Mouse (Mus musculus): ENCODE data around the gene Fam110a.

DNA sequence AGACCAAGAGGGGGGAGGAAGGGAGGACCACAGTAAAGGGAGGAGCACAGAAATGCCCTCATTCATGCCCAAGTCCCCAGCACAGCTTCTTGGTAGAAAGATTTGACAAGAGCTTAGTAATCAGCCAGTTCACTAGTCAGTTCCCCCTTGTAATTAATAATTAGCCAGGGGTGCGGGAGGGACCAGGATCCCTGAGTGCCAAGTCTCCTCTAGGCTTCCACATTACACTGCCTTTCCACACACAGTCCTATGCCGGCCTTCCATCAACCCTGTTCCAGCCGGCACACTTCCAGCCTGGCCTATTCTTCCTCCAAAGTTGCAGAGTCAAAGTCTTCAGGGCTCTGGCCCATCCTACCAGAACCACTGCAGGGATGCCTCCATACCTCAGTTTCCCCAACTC, 4.0 kb downstream of the Fam110a start:
- TF ChIP-seq GATA1 (IDR thresholded peaks at IDR 0.05; ENCODE audit: borderline replicate concordance, low read length) = no peak
- TF ChIP-seq FLI1 (IDR thresholded peaks at IDR 0.05; ENCODE audit: low read length) = no peak

All from megakaryocyte, embryonic 14.5 days (primary cell).